Mouse (Mus musculus) cerebellum, adult 8-10 months (tissue): ENCODE data around the gene Ccr9.
"Not testable (repeated sequence)": the region's sequence is repeated elsewhere in the genome, so short reads cannot be mapped to it uniquely, and the experiment has no call there.

Experiments used
- DNase-seq: peaks from one replicate; pipeline ENCODE4 v3.0.0; 2022

Gene Ccr9

GRCm38 (mm10) chr9:123717186-123718008 is 39.2 kb downstream of the Ccr9 start, which contains the start of gene Lztfl1:
Lztfl1 (minus strand) TSS chr9:123717697.
- peak; percentile 93 for DNase-seq

GRCm38 (mm10) chr9:123722737-123723493 is 44.7 kb downstream of the Ccr9 start:
- no peak for DNase-seq

DNA sequence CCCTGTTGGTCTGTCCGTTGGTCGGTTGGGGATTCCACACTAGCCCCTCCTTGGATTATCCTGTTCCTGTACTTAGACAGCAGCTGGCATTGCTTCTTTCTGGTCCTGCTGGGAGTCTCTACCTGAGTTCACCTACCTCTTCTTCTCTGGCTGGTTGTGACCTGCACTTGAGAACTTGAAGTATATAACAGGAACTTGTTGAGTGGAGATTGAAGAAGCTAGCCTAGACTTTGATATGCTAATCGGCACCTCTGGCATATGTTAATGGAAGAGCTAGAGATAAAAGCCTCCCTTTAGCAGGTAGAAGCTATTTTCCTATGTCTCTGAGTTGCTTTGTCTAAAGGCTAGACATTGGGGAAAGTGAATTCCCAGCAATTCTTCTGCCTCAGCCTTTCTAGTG is 53.0 kb downstream of the Ccr9 start:
- DNase-seq = no peak

- no peak for DNase-seq
Observed at GRCm38 (mm10) chr9:123734133-123734532, 55.9 kb downstream of the Ccr9 start.

DNA sequence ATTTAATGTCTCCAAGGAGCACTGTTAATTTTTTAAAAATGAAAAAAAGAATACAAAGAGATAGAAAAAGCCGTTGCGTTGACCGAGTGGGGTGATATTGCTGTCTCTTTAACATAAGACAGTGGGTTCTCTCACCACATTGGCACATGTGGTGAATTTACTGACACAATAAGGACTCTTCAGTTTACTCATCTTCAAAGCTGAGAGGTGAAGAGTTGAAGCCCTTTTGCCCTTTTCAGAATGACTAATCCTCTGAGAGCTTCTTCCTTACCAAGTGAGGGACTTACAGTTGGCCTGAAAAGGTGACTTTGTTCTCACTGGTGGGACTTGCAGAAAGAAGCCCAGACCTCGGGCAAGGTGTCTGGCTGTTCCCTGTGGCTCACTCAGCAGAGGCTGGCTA is 62.6 kb downstream of the Ccr9 start:
- no peak for DNase-seq

GRCm38 (mm10) chr9:123749687-123750086 is 71.4 kb downstream of the Ccr9 start:
- not testable (repeated sequence) for DNase-seq

DNA sequence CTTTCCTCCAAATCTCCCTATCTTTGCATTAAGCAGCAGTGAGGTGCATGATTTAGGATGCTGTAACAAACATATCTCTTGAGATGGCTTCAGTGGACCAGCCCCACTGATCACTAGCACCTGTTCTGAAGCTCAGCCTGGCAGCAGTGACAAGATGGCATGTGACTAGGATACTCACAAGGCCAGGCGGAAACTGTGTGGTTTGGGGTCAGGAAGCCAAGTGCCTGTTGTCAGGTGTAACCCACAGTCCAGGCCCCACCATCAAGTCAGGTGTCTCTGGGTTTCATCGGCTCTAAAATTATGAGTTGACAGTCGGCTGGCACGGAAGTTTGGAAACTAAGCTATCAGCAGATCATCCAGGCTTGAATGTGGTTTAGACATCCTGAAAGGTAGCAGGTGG is 76.1 kb downstream of the Ccr9 start:
- no peak for DNase-seq

DNA sequence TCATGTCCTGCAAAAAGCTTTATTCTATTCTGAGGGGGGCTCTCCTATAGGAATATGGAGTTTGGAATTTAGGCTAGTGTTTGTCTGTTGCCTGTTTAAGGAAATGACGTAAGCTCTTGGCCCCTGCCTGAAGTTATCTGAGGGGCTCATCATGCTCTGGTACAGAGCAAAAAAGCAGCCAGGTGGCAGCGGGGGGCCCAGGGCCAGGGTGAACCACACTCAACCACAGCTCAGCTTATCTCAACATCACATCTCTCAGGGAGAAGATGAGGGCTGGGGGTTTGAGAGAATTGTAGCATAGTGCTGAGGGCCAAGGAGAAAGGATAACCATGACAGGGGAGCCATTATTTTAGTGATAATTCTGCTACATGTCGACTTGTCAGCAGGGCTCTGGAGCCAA is 78.5 kb downstream of the Ccr9 start:
- no peak for DNase-seq

GRCm38 (mm10) chr9:123757326-123757725 is 79.1 kb downstream of the Ccr9 start:
- no peak for DNase-seq

- DNase-seq = no peak
Observed at GRCm38 (mm10) chr9:123758156-123758555, 79.9 kb downstream of the Ccr9 start.

GRCm38 (mm10) chr9:123758645-123759044 is 80.4 kb downstream of the Ccr9 start:
- DNase-seq = no peak

DNA sequence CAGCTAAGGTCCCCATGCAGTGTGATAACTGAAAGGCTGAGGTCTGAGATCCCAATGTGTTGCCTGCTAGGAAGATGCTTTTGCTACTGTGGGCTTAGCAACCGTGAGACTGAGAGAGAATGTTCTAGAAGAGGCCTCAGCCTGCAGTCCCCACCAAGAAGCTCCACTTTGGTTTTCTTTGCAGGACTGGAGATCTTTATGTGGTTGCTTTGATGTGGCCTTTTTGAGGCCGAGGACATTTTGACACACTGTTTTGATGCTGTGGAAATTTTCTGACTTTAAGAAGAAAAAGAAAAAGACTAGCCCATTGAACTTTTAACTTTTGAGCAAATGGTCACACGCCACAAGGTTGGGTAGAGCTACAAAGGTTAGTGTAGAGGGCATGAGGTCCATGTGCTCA is 82.6 kb downstream of the Ccr9 start:
- no peak for DNase-seq

GRCm38 (mm10) chr9:123762886-123763285 is 84.6 kb downstream of the Ccr9 start:
- DNase-seq = no peak

DNA sequence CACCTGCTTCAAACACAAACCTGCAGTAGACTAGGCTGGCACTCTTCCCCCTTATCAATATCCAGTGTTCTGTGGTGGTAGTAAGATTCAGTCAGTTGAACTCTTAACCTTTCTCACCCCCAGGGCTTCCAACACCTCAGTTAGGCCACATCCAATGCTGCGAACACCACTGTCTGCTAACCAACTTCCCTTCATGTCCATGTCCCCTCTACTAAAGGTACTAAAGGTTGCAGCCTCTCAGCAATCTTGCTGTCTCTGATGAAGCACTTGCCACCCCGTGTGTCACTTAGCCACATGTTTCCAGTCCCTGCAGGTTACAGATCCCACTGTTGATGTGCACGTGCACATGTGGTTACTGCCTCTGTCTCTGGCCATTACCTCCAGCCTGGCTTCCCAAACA is 85.5 kb downstream of the Ccr9 start:
- no peak for DNase-seq

DNA sequence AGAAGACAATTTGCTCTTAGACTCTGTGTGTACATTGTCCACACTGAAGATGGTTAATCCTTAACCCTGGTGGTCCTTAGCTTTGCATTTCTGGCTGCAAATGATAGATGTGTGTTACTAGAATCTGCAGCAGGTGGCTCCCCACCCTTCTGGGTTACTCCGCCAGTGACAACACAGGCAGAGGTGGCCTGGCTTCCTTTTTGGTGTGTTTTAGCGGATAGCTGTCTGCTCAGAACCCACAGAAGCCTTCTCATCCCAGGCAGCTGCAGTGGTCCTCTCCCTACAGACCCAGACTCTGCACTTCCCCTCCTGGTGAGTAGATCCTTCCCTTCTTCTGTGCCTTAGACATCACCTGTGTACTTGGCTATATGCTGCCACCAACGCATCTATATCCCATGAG is 88.8 kb downstream of the Ccr9 start:
- DNase-seq = no peak

DNA sequence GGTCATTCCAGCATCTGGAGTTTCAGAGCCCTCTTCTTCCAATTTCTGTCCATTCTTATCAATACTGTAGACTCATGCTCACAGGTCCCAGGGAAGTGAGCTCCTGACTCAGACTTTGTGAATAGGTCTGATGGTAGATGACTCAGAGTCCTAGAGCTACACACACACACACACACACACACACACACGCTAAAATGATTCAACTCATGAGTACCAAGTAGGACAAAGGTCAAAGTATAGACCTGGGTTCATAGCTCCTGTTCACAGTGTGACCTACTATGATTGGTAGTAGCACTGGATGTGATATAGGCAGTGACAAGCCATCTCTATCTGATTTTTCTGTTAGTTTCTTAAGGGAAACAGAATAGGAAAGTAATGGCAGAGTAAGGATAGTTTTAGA is 90.2 kb downstream of the Ccr9 start:
- no peak for DNase-seq

DNA sequence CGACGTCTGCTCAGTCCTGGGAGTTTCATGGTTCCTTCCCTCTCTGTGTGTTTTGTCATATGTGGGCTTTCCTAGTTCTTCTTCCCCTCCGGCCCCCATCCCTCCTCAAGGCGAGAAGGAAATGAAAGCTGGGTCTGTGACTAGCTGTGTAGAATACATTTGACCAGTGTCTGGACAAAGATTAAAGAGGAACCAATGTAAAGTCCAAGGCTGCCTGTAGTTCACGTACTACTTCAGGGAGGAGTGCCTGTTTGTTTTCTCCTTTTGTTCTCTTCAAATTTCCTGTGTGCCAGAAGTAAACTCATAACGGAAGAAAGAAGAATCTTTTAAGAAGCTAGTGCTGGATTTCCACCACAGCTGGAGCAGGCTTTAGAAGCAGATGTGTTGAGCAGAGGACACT is 91.3 kb downstream of the Ccr9 start:
- DNase-seq = no peak

- DNase-seq = not testable (repeated sequence)
Observed at GRCm38 (mm10) chr9:123773299-123773698, 95.1 kb downstream of the Ccr9 start.

GRCm38 (mm10) chr9:123788855-123789529 is 110.8 kb downstream of the Ccr9 start:
- DNase-seq = no peak

- peak; percentile 15 for DNase-seq
Observed at GRCm38 (mm10) chr9:123796174-123796573, 117.9 kb downstream of the Ccr9 start.

DNA sequence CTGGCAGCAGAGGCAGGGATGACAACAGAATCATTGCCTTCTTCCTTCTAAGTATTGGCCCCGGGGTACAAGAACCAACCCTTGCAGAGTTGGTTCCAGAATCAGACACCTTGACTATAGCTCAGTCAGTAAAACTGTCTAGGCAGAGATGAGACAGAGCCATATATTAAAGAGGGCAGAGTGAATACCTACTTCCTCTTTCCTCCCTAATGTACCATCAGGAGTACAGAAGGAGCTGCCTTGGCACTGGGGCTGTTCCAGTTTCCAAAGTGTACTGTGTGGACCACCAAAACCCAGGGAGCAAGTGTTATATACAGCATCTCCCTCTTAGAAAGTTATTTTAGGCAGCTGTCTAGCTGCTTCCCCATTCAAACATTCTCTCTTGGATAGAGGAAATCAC is 123.3 kb downstream of the Ccr9 start:
- DNase-seq = no peak

GRCm38 (mm10) chr9:123802421-123802820 is 124.2 kb downstream of the Ccr9 start:
- no peak for DNase-seq

DNA sequence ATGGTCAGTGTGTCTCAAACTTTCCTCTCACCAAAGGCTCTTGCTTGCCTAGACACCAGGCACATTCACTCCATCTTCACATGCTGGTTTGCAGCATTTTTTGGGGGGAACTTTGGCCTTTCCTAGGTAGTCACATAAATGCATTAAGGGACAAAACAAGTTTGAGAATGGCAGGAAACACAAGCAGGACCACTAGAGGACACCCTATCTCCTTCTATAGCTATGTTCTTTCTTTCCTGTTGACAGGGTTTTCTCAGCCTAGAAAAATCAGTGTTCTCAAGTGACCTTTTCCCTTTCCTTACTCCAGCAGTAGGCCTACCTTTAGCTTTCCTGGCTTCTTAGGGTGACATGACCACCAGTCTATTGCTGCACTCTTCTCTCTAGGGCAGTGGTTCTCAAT is 124.7 kb downstream of the Ccr9 start:
- DNase-seq = no peak

- no peak for DNase-seq
Observed at GRCm38 (mm10) chr9:123805241-123805640, 127.0 kb downstream of the Ccr9 start.
